Mouse (Mus musculus): ENCODE data around the gene Mcm8. TPM values are rescaled to one million over a fixed set of nuclear protein-coding genes. Genes with fewer than 3 reads are reported as not detected.

Gene Mcm8
- polyA plus RNA-seq, 1 experiment from 2014 or later = 10.5 TPM

DNA sequence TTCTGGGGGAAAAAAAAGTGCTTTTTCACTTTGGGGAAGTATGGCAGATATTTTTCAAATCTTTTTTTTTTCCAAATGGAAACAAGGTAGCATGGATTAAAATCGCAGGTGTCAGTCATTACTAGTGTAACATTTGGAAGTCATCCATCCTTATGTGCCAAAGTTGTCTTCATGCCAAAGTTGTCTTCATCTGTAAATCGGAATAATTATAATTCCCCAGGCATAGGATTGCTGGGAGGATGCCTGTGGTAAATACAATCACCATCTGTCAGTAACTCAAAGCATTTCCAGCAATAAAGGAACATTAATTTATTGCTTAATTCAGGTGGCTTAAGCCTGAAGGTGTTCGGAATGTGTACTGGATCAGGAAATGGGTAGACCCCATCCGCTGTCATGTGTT lies 25.1 kb downstream of the Mcm8 start:
- H3K27me3 ChIP-seq (replicated peaks; ENCODE audit: control insufficient read depth, insufficient read depth, low read length) = no peaks in the 10 kb centered on the region
- no peak overlapping the region for H3K9ac ChIP-seq (ENCODE audit: low read depth, low read length)
- H3K36me3 ChIP-seq (ENCODE audit: control insufficient read depth, insufficient read depth, low read length) = peaks cover 34% of the 10 kb centered on the region; the same call in 1 of the 2 replicates
- 91% methylated on average over 4 of the region's 4 CpGs for WGBS
- no peak overlapping the region for H3K27ac ChIP-seq (replicated peaks; ENCODE audit: low read depth, low read length)
- DNase-seq (ENCODE audit: low spot score) (no peak), ATAC-seq (ENCODE audit: low read depth) (no peak)
- no peak overlapping the region for H3K4me3 ChIP-seq (ENCODE audit: low read depth, low read length)
- no peak overlapping the region for H3K4me2 ChIP-seq (ENCODE audit: low read depth, low read length)
- H3K4me1 ChIP-seq (ENCODE audit: control insufficient read depth, insufficient read depth, low read length) = no peaks in the 10 kb centered on the region
- H3K9me3 ChIP-seq (ENCODE audit: control insufficient read depth, low read length) = no peaks in the 10 kb centered on the region

DNA sequence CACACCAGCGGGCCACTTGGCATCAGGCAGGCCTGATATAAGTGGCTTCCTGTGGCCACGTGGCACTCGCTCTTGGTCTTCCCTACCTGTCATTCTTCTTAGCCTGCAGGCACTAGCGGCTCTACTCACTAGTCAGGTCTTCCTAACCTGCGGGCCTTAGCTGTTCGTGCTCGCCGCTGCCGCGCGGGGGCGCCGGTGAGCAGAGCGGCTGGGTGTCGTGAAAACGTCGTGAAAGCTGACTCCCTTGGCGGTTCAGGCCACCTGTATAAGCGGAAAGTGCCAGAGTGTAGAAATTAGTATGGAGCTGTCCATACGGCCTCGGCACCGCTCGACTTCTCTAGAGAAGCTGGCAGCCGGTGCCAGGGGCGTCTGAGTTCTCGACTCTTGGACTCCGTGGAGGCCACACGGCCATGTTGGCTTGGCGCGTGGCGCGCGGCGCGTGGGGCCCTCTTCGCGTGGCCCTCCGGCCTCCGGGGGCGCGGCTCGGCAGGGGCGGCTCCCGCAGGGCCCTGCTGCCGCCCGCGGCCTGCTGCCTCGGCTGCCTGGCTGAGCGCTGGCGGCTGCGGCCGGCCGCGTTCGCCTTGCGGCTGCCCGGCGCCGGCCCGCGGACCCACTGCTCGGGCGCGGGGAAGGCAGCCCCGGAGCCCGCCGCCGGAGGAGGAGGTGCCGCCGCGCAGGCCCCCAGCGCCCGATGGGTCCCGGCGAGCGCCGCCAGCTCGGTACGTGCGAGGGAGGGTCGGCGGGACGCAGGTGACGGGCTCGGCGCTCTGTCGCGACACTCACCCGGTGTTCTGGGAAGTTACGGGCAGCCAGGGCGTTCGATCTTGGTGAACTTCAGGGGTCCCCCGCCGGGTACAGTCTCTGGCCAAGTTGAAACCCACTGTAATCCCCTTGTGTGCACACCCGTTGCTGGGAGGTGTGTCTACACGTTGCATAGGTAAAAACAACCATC lies 30.7 kb downstream of the Mcm8 start, which contains the start of gene Crls1:
Crls1 (plus strand) TSS at position 260 of the 952 bp plus-strand sequence.
- H3K4me1 ChIP-seq (ENCODE audit: control insufficient read depth, insufficient read depth, low read length) = peaks cover 9% of the 10 kb centered on the region
- H3K27ac ChIP-seq (replicated peaks; ENCODE audit: low read depth, low read length) = peak within 1 kb of the TSS; percentile 73
- peaks cover 20% of the 10 kb centered on the region; the same call in 1 of the 2 replicates for H3K36me3 ChIP-seq (ENCODE audit: control insufficient read depth, insufficient read depth, low read length)
- peak within 1 kb of the TSS; percentile 80 for H3K4me3 ChIP-seq (ENCODE audit: low read depth, low read length)
- no peaks in the 10 kb centered on the region for H3K27me3 ChIP-seq (replicated peaks; ENCODE audit: control insufficient read depth, insufficient read depth, low read length)
- WGBS = under 1% methylated on average over 46 of the region's 96 CpGs
- H3K9ac ChIP-seq (ENCODE audit: low read depth, low read length) = peak within 1 kb of the TSS; percentile 83
- H3K4me2 ChIP-seq (ENCODE audit: low read depth, low read length) = peak within 1 kb of the TSS; percentile 70
- DNase-seq (ENCODE audit: low spot score) (peak; percentile 94), ATAC-seq (ENCODE audit: low read depth) (peak; percentile 94)
- no peaks in the 10 kb centered on the region for H3K9me3 ChIP-seq (ENCODE audit: control insufficient read depth, low read length)

DNA sequence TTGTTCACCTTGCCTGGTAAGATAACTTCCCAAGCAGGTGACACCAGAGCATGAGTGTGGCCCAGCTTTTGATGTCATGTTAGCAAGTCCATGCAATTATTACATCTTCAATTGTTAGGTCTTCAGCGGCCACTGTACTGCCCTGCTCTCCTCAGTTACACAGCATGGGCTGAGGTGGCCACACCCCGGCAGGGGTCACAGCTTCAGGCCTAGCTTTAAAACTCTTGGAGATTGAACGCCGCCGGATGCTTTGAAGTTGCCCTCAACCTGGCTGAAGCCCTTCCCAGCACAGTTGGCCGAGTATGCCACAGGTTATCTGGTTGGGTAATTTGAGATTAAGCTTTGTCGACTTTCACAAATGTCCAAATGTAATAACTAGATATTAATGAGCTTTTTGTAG lies 31.6 kb downstream of the Mcm8 start:
- H3K9me3 ChIP-seq (ENCODE audit: control insufficient read depth, low read length) = no peaks in the 10 kb centered on the region
- H3K4me2 ChIP-seq (ENCODE audit: low read depth, low read length) = peak overlapping the region; percentile 70
- DNase-seq (ENCODE audit: low spot score) (no peak), ATAC-seq (ENCODE audit: low read depth) (no peak)
- WGBS = 35% methylated on average over 7 of the region's 7 CpGs
- H3K9ac ChIP-seq (ENCODE audit: low read depth, low read length) = peak overlapping the region; percentile 83
- H3K27ac ChIP-seq (replicated peaks; ENCODE audit: low read depth, low read length) = no peak overlapping the region
- peak overlapping the region; percentile 80 for H3K4me3 ChIP-seq (ENCODE audit: low read depth, low read length)
- peaks cover 21% of the 10 kb centered on the region; the same call in 1 of the 2 replicates for H3K36me3 ChIP-seq (ENCODE audit: control insufficient read depth, insufficient read depth, low read length)
- H3K4me1 ChIP-seq (ENCODE audit: control insufficient read depth, insufficient read depth, low read length) = peaks cover 9% of the 10 kb centered on the region
- H3K27me3 ChIP-seq (replicated peaks; ENCODE audit: control insufficient read depth, insufficient read depth, low read length) = no peaks in the 10 kb centered on the region

DNA sequence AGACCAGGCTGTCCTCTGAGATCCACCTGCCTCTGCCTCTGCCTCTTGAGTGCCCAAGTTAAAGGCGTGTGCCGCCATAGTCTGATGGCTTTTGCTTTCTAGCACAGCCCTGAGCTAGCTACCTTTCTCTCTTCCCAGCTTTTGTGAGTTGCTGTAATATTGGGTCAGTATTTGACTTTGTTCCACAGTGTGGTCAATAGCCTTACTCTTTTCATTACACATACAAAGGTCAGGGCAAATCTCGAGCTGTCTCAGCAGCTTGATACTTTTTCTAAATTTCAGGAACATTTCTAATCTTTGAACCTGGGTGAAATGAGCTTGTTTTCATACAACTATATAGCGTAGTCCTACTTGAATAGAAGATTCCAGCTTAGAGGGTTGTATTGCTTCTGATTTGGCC lies 32.4 kb downstream of the Mcm8 start:
- H3K4me2 ChIP-seq (ENCODE audit: low read depth, low read length) = no peak overlapping the region
- H3K27me3 ChIP-seq (replicated peaks; ENCODE audit: control insufficient read depth, insufficient read depth, low read length) = no peaks in the 10 kb centered on the region
- no peak overlapping the region for H3K9ac ChIP-seq (ENCODE audit: low read depth, low read length)
- no peak overlapping the region for H3K4me3 ChIP-seq (ENCODE audit: low read depth, low read length)
- H3K36me3 ChIP-seq (ENCODE audit: control insufficient read depth, insufficient read depth, low read length) = peaks cover 22% of the 10 kb centered on the region; the same call in 1 of the 2 replicates
- no peak overlapping the region for H3K27ac ChIP-seq (replicated peaks; ENCODE audit: low read depth, low read length)
- WGBS = 90% methylated on average over 4 of the region's 4 CpGs
- DNase-seq (ENCODE audit: low spot score) = no peak
- no peaks in the 10 kb centered on the region for H3K9me3 ChIP-seq (ENCODE audit: control insufficient read depth, low read length)
- no peak for ATAC-seq (ENCODE audit: low read depth)
- H3K4me1 ChIP-seq (ENCODE audit: control insufficient read depth, insufficient read depth, low read length) = peaks cover 9% of the 10 kb centered on the region

DNA sequence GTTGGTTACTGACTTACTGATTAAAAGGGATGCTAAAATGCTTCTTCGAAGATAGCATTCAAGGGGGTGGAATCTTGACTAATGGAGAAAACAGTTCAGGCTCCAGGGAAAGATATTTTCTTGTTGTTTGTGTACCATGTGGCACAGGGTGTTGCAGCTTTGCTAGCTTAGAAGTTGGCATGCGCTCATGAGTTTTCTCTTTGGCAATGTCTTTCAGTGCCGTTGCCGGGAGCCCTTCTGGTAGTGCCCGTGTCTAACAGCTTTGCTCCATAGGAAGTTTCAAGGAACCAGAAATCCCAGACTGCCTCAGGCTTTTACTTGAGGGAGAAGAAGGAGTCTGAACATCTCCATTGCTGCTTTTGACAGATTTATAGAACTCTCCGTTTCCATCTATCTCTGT lies 33.2 kb downstream of the Mcm8 start:
- WGBS = 94% methylated on average over 6 of the region's 6 CpGs
- Histone ChIP-seq H3K4me1 (ENCODE audit: control insufficient read depth, insufficient read depth, low read length) (peaks cover 9% of the 10 kb centered on the region), H3K36me3 (ENCODE audit: control insufficient read depth, insufficient read depth, low read length) (peaks cover 29% of the 10 kb centered on the region; the same call in 1 of the 2 replicates), H3K27me3 (replicated peaks; ENCODE audit: control insufficient read depth, insufficient read depth, low read length) (no peaks in the 10 kb centered on the region), H3K27ac (replicated peaks; ENCODE audit: low read depth, low read length) (no peak overlapping the region), H3K9me3 (ENCODE audit: control insufficient read depth, low read length) (no peaks in the 10 kb centered on the region), H3K4me3 (ENCODE audit: low read depth, low read length) (no peak overlapping the region), H3K4me2 (ENCODE audit: low read depth, low read length) (no peak overlapping the region), H3K9ac (ENCODE audit: low read depth, low read length) (no peak overlapping the region)
- no peak for DNase-seq (ENCODE audit: low spot score)
- no peak for ATAC-seq (ENCODE audit: low read depth)

DNA sequence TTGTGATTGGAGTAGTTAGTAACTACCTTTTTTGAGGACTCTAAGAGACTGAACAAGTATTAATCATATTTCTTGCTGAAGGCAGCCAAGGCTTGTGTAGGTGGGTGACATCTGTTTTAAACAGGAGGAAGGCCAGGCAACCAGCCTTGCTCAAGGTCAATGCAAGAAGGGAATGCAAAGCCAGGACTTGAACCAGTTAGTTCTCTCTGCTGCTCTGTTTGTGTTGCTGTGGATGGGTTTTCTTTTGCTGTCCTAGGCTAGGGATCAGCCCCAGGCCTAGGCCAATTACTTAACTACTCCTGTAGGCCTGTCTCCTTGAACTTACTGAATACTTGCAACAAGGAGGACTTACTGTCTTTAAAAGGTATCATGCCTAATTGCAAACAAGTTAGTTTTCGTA lies 37.1 kb downstream of the Mcm8 start:
- Histone ChIP-seq H3K4me2 (ENCODE audit: low read depth, low read length) (no peak overlapping the region), H3K9me3 (ENCODE audit: control insufficient read depth, low read length) (no peaks in the 10 kb centered on the region), H3K4me3 (ENCODE audit: low read depth, low read length) (no peak overlapping the region), H3K4me1 (ENCODE audit: control insufficient read depth, insufficient read depth, low read length) (peaks cover 2% of the 10 kb centered on the region; the same call in 1 of the 2 replicates), H3K36me3 (ENCODE audit: control insufficient read depth, insufficient read depth, low read length) (peaks cover 33% of the 10 kb centered on the region; the same call in 1 of the 2 replicates), H3K9ac (ENCODE audit: low read depth, low read length) (no peak overlapping the region), H3K27me3 (replicated peaks; ENCODE audit: control insufficient read depth, insufficient read depth, low read length) (no peaks in the 10 kb centered on the region), H3K27ac (replicated peaks; ENCODE audit: low read depth, low read length) (no peak overlapping the region)
- DNase-seq (ENCODE audit: low spot score) = no peak
- 84% methylated on average over 1 of the region's 1 CpGs for WGBS
- no peak for ATAC-seq (ENCODE audit: low read depth)

DNA sequence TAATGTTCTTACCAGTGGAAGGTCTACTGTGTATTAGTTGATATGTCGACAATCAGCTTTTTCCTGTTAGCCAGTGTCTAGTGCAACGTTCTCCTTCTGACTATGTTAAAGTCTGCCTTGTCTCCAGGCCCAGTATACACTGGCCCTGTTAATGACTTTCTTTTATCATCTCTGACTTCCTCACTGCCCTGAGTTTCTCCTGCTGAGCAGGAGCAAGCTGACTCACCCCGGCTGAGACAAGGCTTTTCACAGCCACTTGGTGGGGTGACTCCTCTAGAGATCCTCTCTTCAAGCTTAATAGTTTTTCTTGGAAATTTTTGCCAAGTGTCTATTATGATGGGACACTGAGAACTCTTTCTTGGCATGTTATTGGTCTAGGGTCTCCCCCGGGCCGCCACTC lies 40.4 kb downstream of the Mcm8 start:
- DNase-seq (ENCODE audit: low spot score) (no peak), ATAC-seq (ENCODE audit: low read depth) (no peak)
- Histone ChIP-seq H3K4me1 (ENCODE audit: control insufficient read depth, insufficient read depth, low read length) (no peaks in the 10 kb centered on the region), H3K36me3 (ENCODE audit: control insufficient read depth, insufficient read depth, low read length) (peaks cover 26% of the 10 kb centered on the region), H3K27ac (replicated peaks; ENCODE audit: low read depth, low read length) (no peak overlapping the region), H3K4me3 (ENCODE audit: low read depth, low read length) (no peak overlapping the region), H3K9ac (ENCODE audit: low read depth, low read length) (no peak overlapping the region), H3K4me2 (ENCODE audit: low read depth, low read length) (no peak overlapping the region), H3K27me3 (replicated peaks; ENCODE audit: control insufficient read depth, insufficient read depth, low read length) (no peaks in the 10 kb centered on the region), H3K9me3 (ENCODE audit: control insufficient read depth, low read length) (no peaks in the 10 kb centered on the region)
- 90% methylated on average over 5 of the region's 5 CpGs for WGBS

DNA sequence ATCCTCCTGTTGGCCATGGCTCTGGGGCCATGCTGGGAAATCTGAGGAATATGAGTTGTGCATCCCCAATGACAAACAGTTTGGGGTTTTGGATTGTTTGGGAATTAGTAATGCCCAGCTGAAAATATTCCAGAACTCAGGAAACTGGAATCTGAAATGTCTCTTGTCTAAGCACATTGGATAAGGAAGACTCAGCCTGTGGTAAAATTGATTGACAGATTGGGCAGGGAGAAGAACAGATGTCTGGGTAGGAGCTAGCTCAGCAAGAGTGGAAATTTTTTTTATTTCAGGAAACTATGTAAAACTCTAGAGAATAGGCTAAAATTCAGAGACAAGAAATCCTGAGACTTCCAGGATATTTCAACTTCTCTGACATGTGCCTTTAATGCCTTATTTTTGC lies 44.5 kb downstream of the Mcm8 start:
- H3K9me3 ChIP-seq (ENCODE audit: control insufficient read depth, low read length) = no peaks in the 10 kb centered on the region
- H3K4me2 ChIP-seq (ENCODE audit: low read depth, low read length) = no peak overlapping the region
- DNase-seq (ENCODE audit: low spot score) (no peak), ATAC-seq (ENCODE audit: low read depth) (no peak)
- peaks cover 22% of the 10 kb centered on the region for H3K36me3 ChIP-seq (ENCODE audit: control insufficient read depth, insufficient read depth, low read length)
- H3K27me3 ChIP-seq (replicated peaks; ENCODE audit: control insufficient read depth, insufficient read depth, low read length) = no peaks in the 10 kb centered on the region
- no peak overlapping the region for H3K27ac ChIP-seq (replicated peaks; ENCODE audit: low read depth, low read length)
- H3K4me1 ChIP-seq (ENCODE audit: control insufficient read depth, insufficient read depth, low read length) = no peaks in the 10 kb centered on the region
- H3K4me3 ChIP-seq (ENCODE audit: low read depth, low read length) = no peak overlapping the region
- H3K9ac ChIP-seq (ENCODE audit: low read depth, low read length) = no peak overlapping the region

Data from embryonic facial prominence, embryonic 14.5 days (tissue).